Mouse (Mus musculus) hindbrain, embryonic 15.5 days (tissue): ENCODE data around the gene Setx. TPM values are rescaled to one million over a fixed set of nuclear protein-coding genes. Genes with fewer than 3 reads are reported as not detected.
A peak's percentile ranks its signal among the peaks of the same experiment; 100 is the strongest.
"Not testable (repeated sequence)": the region's sequence is repeated elsewhere in the genome, so short reads cannot be mapped to it uniquely, and the experiment has no call there.

ENCODE experiments used
- ATAC-seq: fragments of 200-750 bp; cut with Nextera tagmentation; 2 replicates; pipeline ENCODE4 v1.8.0; 2017; ENCODE audit warnings: low read depth, moderate number of reproducible peaks, moderate TSS enrichment; ENCODE audit not compliant: low FRiP score
- H3K27ac ChIP-seq: fragments of 300-500 bp; sonication (generic); replicated peaks from 2 replicates; pipeline ENCODE4 v1.5.1; 2015; ENCODE audit warnings: mild to moderate bottlenecking, inconsistent platforms
- H3K27me3 ChIP-seq: fragments of 300-500 bp; sonication (generic); 2 replicates; pipeline ENCODE4 v1.6.1; 2015; ENCODE audit warnings: control low read depth, inconsistent platforms
- H3K36me3 ChIP-seq: fragments of 300-500 bp; sonication (generic); 2 replicates; pipeline ENCODE4 v1.6.1; 2015; ENCODE audit warnings: control low read depth, inconsistent platforms
- H3K4me1 ChIP-seq: fragments of 300-500 bp; sonication (generic); replicated peaks from 2 replicates; pipeline ENCODE4 v1.6.1; 2015; ENCODE audit warnings: control low read depth, inconsistent platforms
- H3K4me2 ChIP-seq: fragments of 300-500 bp; sonication (generic); 2 replicates; pipeline ENCODE4 v1.6.1; 2015; ENCODE audit warnings: moderate library complexity, mild to moderate bottlenecking, inconsistent platforms
- H3K4me3 ChIP-seq: fragments of 300-500 bp; sonication (generic); 2 replicates; pipeline ENCODE4 v1.5.1; 2015; ENCODE audit warnings: mild to moderate bottlenecking, inconsistent platforms
- H3K9ac ChIP-seq: fragments of 300-500 bp; sonication (generic); 2 replicates; pipeline ENCODE4 v1.6.1; 2015; ENCODE audit warnings: inconsistent platforms
- H3K9me3 ChIP-seq: fragments of 300-500 bp; sonication (generic); 2 replicates; pipeline ENCODE4 v1.6.1; 2016; ENCODE audit warnings: control low read depth, inconsistent platforms
- WGBS: fragments of 180-500 bp; shearing (Covaris S2); methylation state at CpG from one replicate; pipeline ENCODE4 v1.1.7; 2015; 5-methylcytosine and 5-hydroxymethylcytosine counted together
- polyA plus RNA-seq: library from polyadenylated mRNA; unstranded; fragments of >200 nt; fragmentation: Nextera tagmentation; extraction: Ambion mirVana; gene quantifications from 2 replicates; pipeline ENCODE4 v1.2.1, GENCODE M21; 2015

The Setx gene
- polyA plus RNA-seq, 1 experiment from 2014 or later = 9.2 TPM

DNA sequence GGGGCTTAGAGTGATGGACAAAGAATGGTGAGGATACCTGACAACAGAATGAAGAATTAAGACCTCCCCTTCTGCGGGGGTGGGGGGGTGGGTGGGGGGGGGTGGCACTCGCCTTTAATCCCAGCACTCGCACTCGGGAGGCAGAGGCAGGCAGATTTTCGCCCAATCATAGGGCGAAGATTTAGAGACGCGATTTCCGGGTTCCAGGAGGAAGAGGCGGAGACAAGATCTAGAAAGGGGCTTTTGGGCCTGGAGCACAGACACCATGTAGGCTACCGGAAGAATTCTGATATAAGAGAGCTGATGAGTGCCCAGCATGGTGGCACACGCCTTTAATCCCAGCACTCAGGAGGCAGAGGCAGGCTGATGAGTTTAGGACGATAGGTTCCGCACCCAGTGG lies 24.3 kb upstream of the Setx start:
- Histone ChIP-seq H3K9me3 (no peaks in the 10 kb centered on the region), H3K9ac (no peak overlapping the region), H3K4me2 (no peak overlapping the region), H3K4me3 (no peak overlapping the region), H3K36me3 (no peaks in the 10 kb centered on the region), H3K27ac (no peak overlapping the region), H3K27me3 (no peaks in the 10 kb centered on the region), H3K4me1 (no peaks in the 10 kb centered on the region)
- ATAC-seq = no peak
- WGBS = 90% methylated on average over 14 of the region's 14 CpGs

DNA sequence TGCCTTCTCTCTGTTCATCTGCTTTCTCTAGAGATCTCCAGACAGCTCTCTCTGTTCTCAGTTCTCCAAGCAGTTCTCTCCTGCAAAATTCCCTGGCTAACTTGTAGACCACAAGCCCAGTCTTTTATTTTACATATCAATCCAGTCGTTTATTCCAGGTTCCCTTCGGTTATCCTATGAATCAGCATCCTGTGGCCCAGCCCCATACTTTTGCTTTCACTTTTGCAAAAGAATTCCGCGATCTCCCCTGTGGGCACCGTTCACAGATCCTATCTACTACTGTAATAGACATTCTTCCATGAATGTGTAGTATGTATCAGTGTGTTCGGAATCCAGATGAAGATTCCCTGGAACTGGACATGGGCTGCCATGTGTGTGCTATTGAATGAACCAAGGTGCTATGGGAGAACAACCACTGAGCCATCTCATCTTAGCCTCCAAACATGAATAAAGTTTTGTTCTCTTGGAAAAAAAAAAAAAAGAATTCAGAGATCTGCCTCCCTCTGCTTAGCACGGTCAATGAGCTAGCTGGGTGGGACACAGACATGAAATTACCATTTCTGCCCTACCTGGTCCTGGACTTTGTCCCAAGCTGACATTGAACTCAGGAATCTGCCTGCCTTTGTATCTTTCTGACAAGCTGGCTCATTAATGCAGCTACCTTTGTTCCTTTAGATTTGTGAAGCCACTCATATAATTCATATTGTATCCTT lies 23.0 kb upstream of the Setx start:
- Histone ChIP-seq H3K9ac (no peak overlapping the region), H3K4me2 (no peak overlapping the region), H3K27me3 (no peaks in the 10 kb centered on the region), H3K27ac (no peak overlapping the region), H3K9me3 (no peaks in the 10 kb centered on the region), H3K4me3 (no peak overlapping the region), H3K36me3 (no peaks in the 10 kb centered on the region), H3K4me1 (no peaks in the 10 kb centered on the region)
- WGBS = 79% methylated on average over 7 of the region's 7 CpGs
- no peak for ATAC-seq

DNA sequence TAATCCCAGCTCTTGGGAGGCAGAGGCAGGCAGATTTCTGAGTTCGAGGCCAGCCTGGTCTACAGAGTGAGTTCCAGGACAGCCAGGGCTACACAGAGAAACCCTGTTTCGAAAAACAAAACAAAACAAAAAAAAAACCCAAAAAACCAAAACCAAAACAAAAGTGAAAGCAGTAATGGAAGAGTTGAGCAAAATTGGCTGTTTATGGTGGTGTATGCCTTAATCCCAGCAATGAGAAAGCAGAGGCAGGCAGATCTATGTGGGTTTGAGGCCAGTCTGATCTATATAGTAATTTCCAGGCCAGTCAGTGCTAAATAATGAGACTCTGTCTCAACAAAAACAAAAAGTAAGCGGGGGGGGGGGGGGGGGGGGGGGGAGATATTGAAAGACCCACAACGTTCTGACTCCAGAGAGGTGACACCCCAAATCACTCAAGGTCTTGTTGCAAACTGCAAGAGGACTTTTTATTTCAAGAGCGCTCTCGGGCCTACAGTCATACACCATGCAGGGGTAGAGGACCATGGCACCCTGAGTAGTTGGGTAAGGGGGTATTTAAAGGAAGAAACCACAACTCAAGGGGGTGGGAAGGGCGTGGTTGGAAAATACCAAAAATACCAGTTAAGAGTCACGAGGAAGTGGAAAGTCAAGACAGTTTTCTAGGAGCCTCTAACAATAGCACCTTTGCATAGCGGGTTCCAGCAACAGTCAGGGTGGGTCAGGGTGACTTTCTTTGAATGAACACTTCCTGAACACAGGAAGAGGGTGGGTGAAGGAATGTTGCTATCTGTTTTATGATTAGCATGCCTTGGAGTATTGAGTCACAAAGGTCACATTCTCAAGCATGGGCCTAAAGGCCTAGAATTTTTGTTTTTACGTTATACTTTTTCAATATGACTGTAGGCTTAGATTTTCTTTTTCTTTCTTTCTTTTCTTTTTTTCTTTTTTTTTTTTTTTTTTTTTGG lies 21.3 kb upstream of the Setx start:
- not testable (repeated sequence) for H3K4me1 ChIP-seq, ATAC-seq, H3K4me2 ChIP-seq, H3K27me3 ChIP-seq, H3K27ac ChIP-seq, H3K4me3 ChIP-seq, H3K9me3 ChIP-seq, H3K36me3 ChIP-seq, H3K9ac ChIP-seq
- 86% methylated on average over 9 of the region's 10 CpGs for WGBS

DNA sequence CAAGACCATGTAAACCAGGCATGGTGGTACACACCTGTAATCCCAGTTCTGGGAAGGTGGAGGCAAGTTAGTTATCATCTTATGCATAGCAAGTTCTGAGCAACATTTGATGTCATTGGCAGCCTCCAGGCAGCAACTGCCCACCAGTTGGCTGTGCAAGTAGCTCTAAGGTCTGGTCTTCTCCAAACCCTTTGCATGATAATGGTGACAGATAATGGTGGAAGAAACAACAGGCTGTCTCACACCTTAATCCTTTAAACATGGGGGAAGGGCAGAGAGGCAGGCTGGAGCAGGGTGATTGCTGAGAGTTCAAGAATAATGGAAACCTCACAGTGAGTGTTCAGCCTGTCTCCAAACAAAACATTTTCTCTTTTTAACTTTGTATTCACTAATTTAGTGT lies 3.0 kb upstream of the Setx start:
- Histone ChIP-seq H3K27ac (no peak overlapping the region), H3K9ac (no peak overlapping the region), H3K9me3 (no peaks in the 10 kb centered on the region), H3K36me3 (no peaks in the 10 kb centered on the region), H3K4me1 (peaks cover 9% of the 10 kb centered on the region), H3K4me2 (no peak overlapping the region), H3K27me3 (no peaks in the 10 kb centered on the region), H3K4me3 (no peak overlapping the region)
- ATAC-seq = no peak

DNA sequence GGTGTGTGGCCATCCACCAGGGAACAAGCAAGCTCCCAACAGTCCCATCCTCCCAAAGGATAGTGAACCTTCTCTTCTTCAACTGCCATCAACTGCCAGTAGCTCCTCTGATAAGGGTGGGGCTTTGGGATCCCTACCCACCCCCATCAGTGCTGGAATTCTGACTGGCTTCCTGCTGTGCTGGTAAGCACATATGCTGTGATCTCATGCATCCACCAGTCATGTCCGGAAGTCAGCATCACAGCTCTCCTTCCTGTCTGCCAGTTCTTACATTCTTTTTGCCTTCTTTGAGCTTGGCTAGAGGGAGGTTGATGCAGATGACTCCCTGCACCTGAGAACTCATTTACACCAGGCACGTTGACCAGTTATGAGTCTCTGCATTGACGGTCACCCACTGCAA lies 1.5 kb upstream of the Setx start:
- Histone ChIP-seq H3K27ac (no peak overlapping the region), H3K36me3 (no peaks in the 10 kb centered on the region), H3K9ac (no peak overlapping the region), H3K4me2 (no peak overlapping the region), H3K4me3 (no peak overlapping the region), H3K9me3 (no peaks in the 10 kb centered on the region), H3K4me1 (peaks cover 18% of the 10 kb centered on the region), H3K27me3 (no peaks in the 10 kb centered on the region)
- ATAC-seq = no peak
- WGBS = 80% methylated on average over 3 of the region's 3 CpGs

DNA sequence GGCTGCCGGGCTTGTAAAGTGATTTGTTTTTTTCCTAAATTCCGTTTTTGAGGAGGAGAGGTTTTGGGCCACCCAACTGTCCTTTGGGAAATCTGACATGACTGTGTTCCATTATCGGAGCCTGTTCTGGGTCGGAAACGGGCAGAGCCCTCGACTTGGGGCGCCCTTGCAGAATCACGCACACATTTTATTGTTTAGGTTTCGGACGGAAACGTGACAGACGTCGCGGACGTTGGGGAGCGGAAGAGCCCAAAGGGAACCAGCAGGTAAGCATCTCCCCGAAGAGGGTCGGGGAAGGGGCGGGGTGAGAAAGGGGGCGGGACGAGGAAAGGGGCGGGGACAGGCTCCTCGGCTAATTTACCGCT lies 572 bp downstream of the Setx start:
- no peak for ATAC-seq
- under 1% methylated on average over 24 of the region's 24 CpGs for WGBS
- Histone ChIP-seq H3K27ac (peak overlapping the region; percentile 88), H3K27me3 (no peaks in the 10 kb centered on the region), H3K4me1 (peaks cover 18% of the 10 kb centered on the region), H3K9ac (peak overlapping the region; percentile 55), H3K4me2 (peak overlapping the region; percentile 83), H3K36me3 (peaks cover 9% of the 10 kb centered on the region), H3K4me3 (peak overlapping the region; percentile 61), H3K9me3 (no peaks in the 10 kb centered on the region)

DNA sequence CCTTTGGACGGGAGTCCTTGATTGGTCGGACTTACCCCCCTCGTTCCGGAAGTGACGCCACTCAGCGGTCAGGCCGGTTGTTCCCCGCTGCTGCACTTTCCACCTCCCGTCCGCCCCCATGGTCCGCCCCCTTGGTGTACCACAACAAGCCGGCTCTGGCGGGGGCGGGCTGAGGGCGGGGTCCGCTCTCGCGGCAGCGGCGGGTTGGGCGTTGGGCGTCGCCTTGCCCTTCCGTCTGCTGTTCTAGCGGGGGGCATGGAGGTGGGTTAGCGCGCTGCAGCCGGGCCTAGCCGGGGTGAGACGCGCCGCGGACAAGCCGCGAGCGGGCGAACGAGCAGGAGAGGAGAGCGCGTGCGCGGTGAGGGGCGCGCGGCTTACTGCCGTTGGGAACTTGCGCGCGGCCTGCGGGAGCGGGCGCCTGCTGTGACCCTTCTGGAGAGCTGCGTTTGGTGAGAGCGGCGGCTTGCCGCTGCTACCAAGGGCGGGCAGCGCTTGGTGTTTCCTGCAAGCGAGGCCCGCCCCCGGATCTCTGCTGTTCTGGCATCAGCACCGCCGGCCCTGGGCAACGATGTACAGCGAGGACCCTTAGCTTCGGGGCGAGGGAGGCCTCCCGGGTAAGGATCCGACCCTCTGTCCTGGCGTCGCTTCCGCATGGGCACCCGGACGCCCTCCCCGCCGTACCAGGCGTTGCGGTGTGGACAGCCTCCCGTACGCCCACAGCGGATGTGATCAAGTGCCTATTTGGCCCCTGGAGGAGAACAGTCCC lies 1.1 kb downstream of the Setx start:
- peak; percentile 98 for ATAC-seq
- under 1% methylated on average over 77 of the region's 81 CpGs for WGBS

DNA sequence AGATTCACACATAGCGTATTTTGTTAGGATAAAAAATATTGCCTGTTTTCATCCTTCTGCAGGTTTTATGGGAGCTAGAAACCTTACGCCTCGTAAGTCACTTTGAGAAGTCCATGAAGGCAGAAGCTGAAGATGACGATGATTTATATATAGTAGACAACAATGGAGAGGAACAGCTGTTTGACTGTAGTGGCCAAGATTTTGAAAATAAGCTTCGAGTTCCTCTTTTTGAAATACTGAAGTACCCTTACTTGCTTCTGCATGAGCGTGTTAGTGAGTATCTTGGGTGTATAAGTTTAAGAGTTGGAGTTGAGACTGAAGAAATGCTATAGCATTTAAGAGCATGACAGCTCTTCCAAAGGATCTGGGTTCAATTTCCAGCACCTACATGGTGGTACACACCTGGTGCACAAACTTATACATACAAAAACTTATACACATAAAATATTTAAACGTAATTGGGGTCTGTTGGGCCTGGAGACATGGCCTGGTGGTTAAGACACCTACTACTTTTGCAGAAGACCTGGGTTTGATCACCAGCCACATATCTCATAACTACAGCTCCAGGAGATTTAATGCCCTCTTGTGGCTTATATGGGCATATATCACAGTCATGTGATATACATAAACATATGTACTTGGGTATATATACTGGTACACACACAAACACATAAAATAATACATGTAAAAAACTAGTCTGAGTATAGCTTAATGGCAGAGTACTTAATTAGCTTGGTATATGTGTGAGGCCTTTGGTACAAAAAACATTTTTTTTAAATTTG lies 6.3 kb downstream of the Setx start:
- Histone ChIP-seq H3K27me3 (no peaks in the 10 kb centered on the region), H3K27ac (no peak overlapping the region), H3K4me2 (no peak overlapping the region), H3K4me1 (peaks cover 14% of the 10 kb centered on the region), H3K9ac (no peak overlapping the region), H3K36me3 (peaks cover 48% of the 10 kb centered on the region), H3K9me3 (no peaks in the 10 kb centered on the region), H3K4me3 (no peak overlapping the region)
- ATAC-seq = no peak
- 98% methylated on average over 7 of the region's 7 CpGs for WGBS

More for the DNA sequence above, 1.1 kb downstream of the Setx start:
- Histone ChIP-seq H3K27ac (peak overlapping the region; percentile 88), H3K9ac (peak overlapping the region; percentile 88), H3K4me2 (peak overlapping the region; percentile 83), H3K36me3 (peaks cover 14% of the 10 kb centered on the region), H3K9me3 (no peaks in the 10 kb centered on the region), H3K4me3 (peak overlapping the region; percentile 61), H3K27me3 (no peaks in the 10 kb centered on the region), H3K4me1 (peaks cover 18% of the 10 kb centered on the region)

DNA sequence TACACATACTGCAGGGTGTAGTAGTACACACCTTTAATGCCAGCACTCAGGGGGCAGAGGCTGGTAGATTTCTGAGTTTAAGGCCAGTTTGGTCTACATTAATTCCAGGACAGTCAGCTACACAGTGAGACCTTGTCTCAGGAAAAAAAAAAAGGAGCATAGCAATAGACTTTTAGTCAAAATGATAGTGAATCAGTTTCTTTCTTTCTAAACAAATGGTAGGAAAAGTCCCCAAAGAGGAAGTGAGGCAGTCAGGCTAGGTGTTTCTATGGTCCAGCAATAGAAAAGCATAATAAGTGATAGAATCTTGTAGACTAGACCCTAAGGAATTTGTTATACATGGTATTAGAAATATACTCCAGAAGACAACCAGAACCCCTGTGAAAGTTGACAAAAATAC lies 11.2 kb downstream of the Setx start:
- no peaks in the 10 kb centered on the region for H3K4me1 ChIP-seq
- peaks cover 60% of the 10 kb centered on the region for H3K36me3 ChIP-seq

DNA sequence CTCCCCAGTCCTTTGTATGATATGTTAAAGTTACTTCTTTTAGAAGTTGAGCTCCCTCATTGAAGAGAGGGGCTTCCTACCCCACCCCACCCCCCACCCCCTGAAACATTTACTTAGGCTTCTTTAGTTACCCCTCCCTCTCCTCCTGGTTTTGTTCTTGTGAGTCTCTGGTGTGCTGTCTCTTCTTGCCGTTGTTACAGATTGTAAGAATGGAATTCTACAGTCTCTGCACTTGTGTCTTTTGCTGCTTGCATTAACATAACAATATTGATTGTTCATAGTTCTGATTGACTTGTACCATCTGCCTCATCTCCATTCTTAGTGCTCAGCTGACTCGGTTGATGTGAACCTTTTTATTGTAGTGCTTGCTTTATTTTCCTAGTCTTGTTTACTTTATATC lies 28.0 kb downstream of the Setx start:
- Histone ChIP-seq H3K27me3 (no peaks in the 10 kb centered on the region), H3K36me3 (peaks cover 75% of the 10 kb centered on the region), H3K4me2 (no peak overlapping the region), H3K9me3 (no peaks in the 10 kb centered on the region), H3K27ac (no peak overlapping the region), H3K4me3 (no peak overlapping the region), H3K4me1 (no peaks in the 10 kb centered on the region), H3K9ac (no peak overlapping the region)
- WGBS = 26% methylated on average over 2 of the region's 2 CpGs
- ATAC-seq = no peak

More for the DNA sequence above, 11.2 kb downstream of the Setx start:
- H3K9ac ChIP-seq = no peak overlapping the region
- H3K27ac ChIP-seq = no peak overlapping the region
- H3K4me3 ChIP-seq = no peak overlapping the region
- ATAC-seq = no peak
- H3K9me3 ChIP-seq = no peaks in the 10 kb centered on the region
- H3K27me3 ChIP-seq = no peaks in the 10 kb centered on the region
- no peak overlapping the region for H3K4me2 ChIP-seq

DNA sequence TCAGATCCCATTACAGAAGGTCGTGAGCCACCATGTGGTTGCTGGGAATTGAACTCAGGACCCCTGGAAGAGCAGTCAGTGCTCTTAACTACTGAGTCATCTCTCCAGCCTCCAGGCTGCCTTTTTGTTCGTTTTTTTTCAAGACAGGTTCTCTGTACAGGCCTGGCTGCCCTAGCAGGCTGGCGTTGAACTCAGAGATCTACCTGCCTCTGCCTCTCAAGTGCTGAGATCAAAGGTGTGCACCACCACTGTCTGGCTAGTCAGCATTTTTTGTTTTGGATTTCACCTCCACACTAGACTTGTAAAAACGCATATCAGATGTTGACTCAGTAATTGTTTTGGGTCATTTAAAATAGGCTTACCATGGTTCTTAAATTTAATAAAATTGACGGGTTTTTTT lies 44.1 kb downstream of the Setx start:
- Histone ChIP-seq H3K4me2 (no peak overlapping the region), H3K27me3 (no peaks in the 10 kb centered on the region), H3K9ac (no peak overlapping the region), H3K36me3 (peaks cover 69% of the 10 kb centered on the region), H3K27ac (no peak overlapping the region), H3K9me3 (no peaks in the 10 kb centered on the region), H3K4me3 (no peak overlapping the region), H3K4me1 (no peaks in the 10 kb centered on the region)
- ATAC-seq = no peak
- WGBS = 94% methylated on average over 5 of the region's 5 CpGs
